ENCODE assay signal across 8 mouse cellular contexts in genomic region chr4:124700248-124700971, GRCm38 (mm10). TPM values are rescaled to one million over a fixed set of nuclear protein-coding genes. Genes with fewer than 3 reads are reported as not detected.
DNase-seq lines count a peak whose midpoint lies in the region; ATAC-seq and TF ChIP-seq lines count a peak whose summit lies in the region.

Gene Fhl3 (plus strand): TSS chr4:124700701.

- ATAC-seq in G1E (ENCODE audit: extremely low read depth, insufficient number of reproducible peaks, low FRiP score, poor library complexity, severe bottlenecking): peak; percentile 17
- ATAC-seq in intestine, embryonic 14.5 days (replicated peaks; ENCODE audit: low FRiP score, low TSS enrichment, low read depth): peak; percentile 70
- ATAC-seq in liver, postnatal 0 days: peak; percentile 53
- peak; percentile 54 for ATAC-seq in neural tube, embryonic 13.5 days (ENCODE audit: low read depth)

- H3K4me1 ChIP-seq in G1E (ENCODE audit: insufficient read depth, low read depth, low read length): peaks cover 75% of the 10 kb centered on the region
- peaks cover 9% of the 10 kb centered on the region; the same call in 1 of the 2 replicates for H3K4me1 ChIP-seq in bone marrow, adult 2 months (ENCODE audit: control insufficient read depth, insufficient read depth, low read length)
- H3K4me1 ChIP-seq in intestine, embryonic 14.5 days (replicated peaks; ENCODE audit: control insufficient read depth, insufficient read depth, low read length): peaks cover 45% of the 10 kb centered on the region
- peaks cover 44% of the 10 kb centered on the region for H3K4me1 ChIP-seq in liver, postnatal 0 days (ENCODE audit: insufficient read depth)
- peaks cover 42% of the 10 kb centered on the region for H3K4me1 ChIP-seq in neural tube, embryonic 13.5 days (replicated peaks)

- peak within 1 kb of the TSS; percentile 81 for H3K9ac ChIP-seq in intestine, embryonic 14.5 days (ENCODE audit: low read length)
- peak within 1 kb of the TSS; percentile 77 for H3K9ac ChIP-seq in liver, postnatal 0 days (replicated peaks)
- peak within 1 kb of the TSS; percentile 77 for H3K9ac ChIP-seq in neural tube, embryonic 13.5 days

- peak within 1 kb of the TSS; percentile 74 for H3K27ac ChIP-seq in bone marrow, adult 2 months (ENCODE audit: control insufficient read depth, insufficient read depth, low read depth, low read length, poor library complexity)
- H3K27ac ChIP-seq in intestine, embryonic 14.5 days (ENCODE audit: low read depth): peak within 1 kb of the TSS; percentile 76
- peak within 1 kb of the TSS; percentile 71 for H3K27ac ChIP-seq in liver, postnatal 0 days (ENCODE audit: low read depth)
- peak within 1 kb of the TSS; percentile 46 for H3K27ac ChIP-seq in neural tube, embryonic 13.5 days (replicated peaks)

- no peak for TF ChIP-seq EP300 in liver, postnatal 0 days (IDR thresholded peaks at IDR 0.05; ENCODE audit: low read depth)

- peaks cover 40% of the 10 kb centered on the region for H3K36me3 ChIP-seq in G1E (replicated peaks)
- H3K36me3 ChIP-seq in intestine, embryonic 14.5 days (ENCODE audit: control insufficient read depth, insufficient read depth, low read length): no peaks in the 10 kb centered on the region
- no peaks in the 10 kb centered on the region for H3K36me3 ChIP-seq in liver, postnatal 0 days (replicated peaks; ENCODE audit: insufficient read depth, low read length)
- no peaks in the 10 kb centered on the region for H3K36me3 ChIP-seq in neural tube, embryonic 13.5 days

- peak within 1 kb of the TSS; percentile 81 for H3K4me3 ChIP-seq in G1E (ENCODE audit: low read depth, low read length)
- peak within 1 kb of the TSS; percentile 67 for H3K4me3 ChIP-seq in bone marrow, adult 2 months (replicated peaks; ENCODE audit: control insufficient read depth, low read depth, low read length)
- H3K4me3 ChIP-seq in intestine, embryonic 14.5 days (ENCODE audit: low read depth, low read length): peak within 1 kb of the TSS; percentile 62
- H3K4me3 ChIP-seq in liver, postnatal 0 days (ENCODE audit: low read depth, low read length): peak within 1 kb of the TSS; percentile 79
- H3K4me3 ChIP-seq in neural tube, embryonic 13.5 days: peak within 1 kb of the TSS; percentile 58

- intact Hi-C loops in gastrocnemius, postnatal 36 days (cut with DNase I): no loop called here

- TF ChIP-seq CTCF in G1E (IDR thresholded peaks at IDR 0.05; ENCODE audit: low read depth, low read length): no peak
- no peak for TF ChIP-seq CTCF in bone marrow, adult 2 months (IDR thresholded peaks at IDR 0.05; ENCODE audit: control insufficient read depth, insufficient read depth, low read length)
- no peak for TF ChIP-seq CTCF in liver, postnatal 0 days (IDR thresholded peaks at IDR 0.05; ENCODE audit: low read depth)

- peak within 1 kb of the TSS; percentile 52 for H3K4me2 ChIP-seq in intestine, embryonic 14.5 days (ENCODE audit: low read length)
- peak within 1 kb of the TSS; percentile 99 for H3K4me2 ChIP-seq in liver, postnatal 0 days (ENCODE audit: low read depth, low read length)
- peak within 1 kb of the TSS; percentile 96 for H3K4me2 ChIP-seq in neural tube, embryonic 13.5 days

- H3K27me3 ChIP-seq in G1E (ENCODE audit: insufficient read depth, low read length): no peaks in the 10 kb centered on the region
- H3K27me3 ChIP-seq in intestine, embryonic 14.5 days (replicated peaks; ENCODE audit: control insufficient read depth, insufficient read depth, low read length): peaks cover 4% of the 10 kb centered on the region; the same call in 1 of the 2 replicates
- H3K27me3 ChIP-seq in liver, postnatal 0 days (ENCODE audit: insufficient read depth, low read length): 0 out of 2 replicates have a peak, but pooled peaks cover 5% of the 10 kb centered on the region
- H3K27me3 ChIP-seq in neural tube, embryonic 13.5 days: peaks cover 63% of the 10 kb centered on the region

- no peaks in the 10 kb centered on the region for H3K9me3 ChIP-seq in G1E (replicated peaks)
- H3K9me3 ChIP-seq in intestine, embryonic 14.5 days (ENCODE audit: control insufficient read depth, low read length): no peaks in the 10 kb centered on the region
- no peaks in the 10 kb centered on the region for H3K9me3 ChIP-seq in liver, postnatal 0 days (ENCODE audit: low read length)
- H3K9me3 ChIP-seq in neural tube, embryonic 13.5 days: no peaks in the 10 kb centered on the region

- TF ChIP-seq POLR2A in bone marrow, adult 2 months (IDR thresholded peaks at IDR 0.05; ENCODE audit: borderline replicate concordance, control insufficient read depth, low read depth, low read length): peak; percentile 49; the same call in 1 of the 2 replicates

- under 1% methylated on average over 49 of the region's 59 CpGs for WGBS in bone marrow, adult 2 months
- under 1% methylated on average over 31 of the region's 59 CpGs for WGBS in intestine, embryonic 14.5 days
- 1% methylated on average over 51 of the region's 59 CpGs for WGBS in liver, postnatal 0 days (ENCODE audit: insufficient replicate concordance)
- under 1% methylated on average over 44 of the region's 59 CpGs for WGBS in neural tube, embryonic 13.5 days

- peak; percentile 74 for DNase-seq in G1E (ENCODE audit: low spot score)
- DNase-seq in gastrocnemius, postnatal 36 days: peak; percentile 69
- peak; percentile 88 for DNase-seq in intestine, embryonic 14.5 days (ENCODE audit: low spot score)
- peak; percentile 77 for DNase-seq in liver, postnatal 0 days
- DNase-seq in thymus, postnatal 4 days: peak; percentile 85
- no peak for DNase-seq in right cerebral cortex, adult 2 months (ENCODE audit: low spot score in 2 of 2)

RNA-seq across cellular contexts. Expression of gene Fhl3, which starts in this region (rescaled TPM):
- 22.9 and 29.7 TPM in 2 replicates for total RNA-seq in G1E (2014; fragmentation: Nextera tagmentation)
- total RNA-seq in G1E (2017): 13.5 and 15.2 TPM in 2 replicates
- polyA plus RNA-seq in G1E (2012): 27.6 and 28.2 TPM in 2 replicates
- polyA plus RNA-seq in bone marrow, adult 2 months (2011; ENCODE audit: insufficient read depth, insufficient read length, low replicate concordance, missing spikeins): 44.7 and 114 TPM in 2 replicates
- total RNA-seq in gastrocnemius, postnatal 36 days (2021): 100 to 1,000 TPM; 216 to 338 TPM
- polyA plus RNA-seq in intestine, embryonic 14.5 days (2014; fragmentation: Nextera tagmentation; extraction: Ambion mirVana): 12.9 and 13.6 TPM in 2 replicates
- polyA plus RNA-seq in liver, postnatal 0 days (2015; fragmentation: Nextera tagmentation; extraction: Ambion mirVana): 2.5 and 2.7 TPM in 2 replicates
- polyA plus RNA-seq in neural tube, embryonic 13.5 days (2015; fragmentation: Nextera tagmentation; extraction: Ambion mirVana): 2.6 and 2.9 TPM in 2 replicates

Comparison
In these comparisons a context has a peak if more than half of its experiments do, and no peak if none do; other contexts are left out.
1. RNA of gene Fhl3 (total RNA-seq): 216 to 338 TPM in gastrocnemius, postnatal 36 days; 13.5 to 29.7 TPM in G1E; every median in the first group is over 4 times any median in the second.
2. ATAC-seq: peak in every context shown above with its lines; median percentile 70 in intestine, embryonic 14.5 days; 54 in neural tube, embryonic 13.5 days; 53 in liver, postnatal 0 days; 17 in G1E.
3. DNase-seq: peak in G1E (single experiment), gastrocnemius, postnatal 36 days (2 of 2), intestine, embryonic 14.5 days (single experiment), liver, postnatal 0 days (single experiment) and thymus, postnatal 4 days (single experiment); none in right cerebral cortex, adult 2 months (0 of 2).
4. Peak in every context shown above with its lines, with median percentiles within 50 percentile points of each other: H3K4me3 ChIP-seq, H3K27ac ChIP-seq, H3K4me2 ChIP-seq and H3K9ac ChIP-seq.